Mouse (Mus musculus) CH12.LX (cell line): ENCODE data around the gene Sphk2. TPM values are rescaled to one million over a fixed set of nuclear protein-coding genes. Genes with fewer than 3 reads are reported as not detected.
A peak's percentile ranks its signal among the peaks of the same experiment; 100 is the strongest.

Experiments used
- DNase-seq: peaks from one replicate; pipeline ENCODE4 v3.0.0-alpha.2; 2013; ENCODE audit errors: extremely low read depth
- H3K27ac ChIP-seq: 2 replicates; pipeline ENCODE4 v1.5.1; 2012; ENCODE audit warnings: low read depth, mild to moderate bottlenecking, control low read depth, moderate library complexity; ENCODE audit not compliant: insufficient read depth
- H3K27me3 ChIP-seq: replicated peaks from 2 replicates; pipeline ENCODE3; 2012; ENCODE audit warnings: inconsistent platforms
- H3K36me3 ChIP-seq, 2 experiments: replicated peaks in 1 of 2; 2 replicates each; pipeline versions ENCODE3 to v1.6.1; 2012; ENCODE audit warnings: inconsistent platforms in 1 of 2, low read length in 1 of 2, mild to moderate bottlenecking in 1 of 2, mixed read lengths in 1 of 2, moderate library complexity in 1 of 2; ENCODE audit not compliant: control insufficient read depth in 1 of 2, insufficient read depth in 1 of 2
- H3K4me1 ChIP-seq, 2 experiments: 2 replicates each; pipeline ENCODE4 v1.6.1; 2012; ENCODE audit warnings: inconsistent platforms in 1 of 2, moderate library complexity in 1 of 2; ENCODE audit not compliant: insufficient read depth in 2 of 2, control insufficient read depth in 1 of 2
- H3K4me2 ChIP-seq: 2 replicates; pipeline ENCODE4 v1.6.1; 2012; ENCODE audit warnings: low read depth, mild to moderate bottlenecking, control low read depth; ENCODE audit not compliant: poor library complexity, insufficient read depth, severe bottlenecking
- H3K4me3 ChIP-seq, 3 experiments: fragments of 150-350 bp in 1 of 3; sonication (generic) in 1 of 3; replicated peaks in 1 of 3; 2 replicates each; pipeline versions ENCODE3 to v1.5.1; 2011 to 2012; ENCODE audit warnings: low read depth in 2 of 3, low read length in 2 of 3, mild to moderate bottlenecking in 2 of 3, moderate library complexity in 2 of 3, control low read depth in 1 of 3, improper control_type of control experiment in 1 of 3, inconsistent platforms in 1 of 3, mixed read lengths in 1 of 3; ENCODE audit not compliant: poor library complexity in 1 of 3
- H3K79me2 ChIP-seq: replicated peaks from 2 replicates; pipeline ENCODE4 v1.6.1; 2012; ENCODE audit warnings: mild to moderate bottlenecking, moderate library complexity; ENCODE audit not compliant: control insufficient read depth, poor library complexity, insufficient read depth, severe bottlenecking; ENCODE audit errors: extremely low read depth
- H3K9ac ChIP-seq: 2 replicates; pipeline ENCODE4 v1.6.1; 2012; ENCODE audit warnings: low read depth, mild to moderate bottlenecking, control low read depth, moderate library complexity; ENCODE audit not compliant: insufficient read depth
- H3K9me3 ChIP-seq: replicated peaks from 2 replicates; pipeline ENCODE3; 2012; ENCODE audit warnings: low read length, inconsistent platforms, mixed read lengths
- BHLHE40 ChIP-seq: IDR thresholded peaks from 2 replicates; pipeline ENCODE4 v1.6.1; 2011; ENCODE audit warnings: mild to moderate bottlenecking, low read depth, low read length, improper control_type of control experiment
- CHD1 ChIP-seq: IDR thresholded peaks from 2 replicates; pipeline ENCODE4 v1.6.1; 2012; ENCODE audit warnings: low read depth, low read length, improper control_type of control experiment, inconsistent platforms
- CHD2 ChIP-seq: IDR thresholded peaks from 2 replicates; pipeline ENCODE4 v1.6.1; 2011; ENCODE audit warnings: low read length, improper control_type of control experiment
- CTCF ChIP-seq, 2 experiments: IDR thresholded peaks in 1 of 2; conservative IDR thresholded peaks in 1 of 2; 2 replicates each; pipeline ENCODE4 v1.5.1; 2011 to 2012; ENCODE audit warnings: low read depth in 2 of 2, low read length in 2 of 2, improper control_type of control experiment in 1 of 2, inconsistent platforms in 1 of 2, mild to moderate bottlenecking in 1 of 2, moderate library complexity in 1 of 2
- E2F4 ChIP-seq: IDR thresholded peaks from 2 replicates; pipeline ENCODE4 v1.6.1; 2011; ENCODE audit warnings: low read depth, low read length, improper control_type of control experiment; ENCODE audit not compliant: insufficient replicate concordance
- ELF1 ChIP-seq: IDR thresholded peaks from 2 replicates; pipeline ENCODE4 v1.6.1; 2014; ENCODE audit warnings: low read depth, mild to moderate bottlenecking, inconsistent platforms, low read length, improper control_type of control experiment
- EP300 ChIP-seq: IDR thresholded peaks from 2 replicates; pipeline ENCODE4 v1.6.1; 2011; ENCODE audit warnings: low read length, improper control_type of control experiment
- ETS1 ChIP-seq: conservative IDR thresholded peaks from 2 replicates; pipeline ENCODE4 v1.6.1; 2012; ENCODE audit warnings: low read depth, mild to moderate bottlenecking, inconsistent platforms, low read length, improper control_type of control experiment, moderate library complexity
- GABPA ChIP-seq: IDR thresholded peaks from 2 replicates; pipeline ENCODE4 v1.6.1; 2012; ENCODE audit warnings: low read depth, low read length, improper control_type of control experiment, inconsistent platforms; ENCODE audit not compliant: insufficient replicate concordance
- HCFC1 ChIP-seq: IDR thresholded peaks from 2 replicates; pipeline ENCODE4 v1.6.1; 2012; ENCODE audit warnings: low read depth, mild to moderate bottlenecking, inconsistent platforms, low read length, improper control_type of control experiment
- IRF4 ChIP-seq: IDR thresholded peaks from 2 replicates; pipeline ENCODE4 v1.6.1; 2014; ENCODE audit warnings: low read depth, mild to moderate bottlenecking, inconsistent platforms, low read length, improper control_type of control experiment
- JUND ChIP-seq: conservative IDR thresholded peaks from 2 replicates; pipeline ENCODE4 v1.6.1; 2011; ENCODE audit warnings: low read depth, low read length, improper control_type of control experiment
- MAFK ChIP-seq: IDR thresholded peaks from 2 replicates; pipeline ENCODE4 v1.6.1; 2011; ENCODE audit warnings: low read length, improper control_type of control experiment; ENCODE audit not compliant: insufficient replicate concordance
- MAX ChIP-seq: IDR thresholded peaks from 2 replicates; pipeline ENCODE4 v1.6.1; 2011; ENCODE audit warnings: low read length, improper control_type of control experiment
- MAZ ChIP-seq: IDR thresholded peaks from 2 replicates; pipeline ENCODE4 v1.6.1; 2012; ENCODE audit warnings: low read depth, mild to moderate bottlenecking, inconsistent platforms, low read length, improper control_type of control experiment, moderate library complexity
- MEF2A ChIP-seq: IDR thresholded peaks from 2 replicates; pipeline ENCODE4 v1.6.1; 2014; ENCODE audit warnings: low read depth, mild to moderate bottlenecking, inconsistent platforms, low read length, improper control_type of control experiment, borderline replicate concordance
- MXI1 ChIP-seq: IDR thresholded peaks from 2 replicates; pipeline ENCODE4 v1.6.1; 2011; ENCODE audit warnings: mild to moderate bottlenecking, low read depth, low read length, improper control_type of control experiment
- MYC ChIP-seq: IDR thresholded peaks from 2 replicates; pipeline ENCODE4 v1.6.1; 2011; ENCODE audit warnings: low read depth, mild to moderate bottlenecking, improper control_type of control experiment, low read length
- NELFE ChIP-seq: IDR thresholded peaks from 2 replicates; pipeline ENCODE4 v1.6.1; 2011; ENCODE audit warnings: low read depth, low read length, improper control_type of control experiment
- NRF1 ChIP-seq: IDR thresholded peaks from 2 replicates; pipeline ENCODE4 v1.6.1; 2014; ENCODE audit warnings: low read depth, mild to moderate bottlenecking, inconsistent platforms, low read length, improper control_type of control experiment, moderate library complexity
- PAX5 ChIP-seq: IDR thresholded peaks from 2 replicates; pipeline ENCODE4 v1.6.1; 2012; ENCODE audit warnings: low read length, inconsistent platforms, mixed read lengths
- POLR2A ChIP-seq: IDR thresholded peaks from 2 replicates; pipeline ENCODE4 v1.6.1; 2011; ENCODE audit warnings: low read depth, mild to moderate bottlenecking, improper control_type of control experiment, low read length
- POLR2AphosphoS2 ChIP-seq: IDR thresholded peaks from 2 replicates; pipeline ENCODE4 v1.6.1; 2011; ENCODE audit warnings: low read depth, low read length, improper control_type of control experiment
- RAD21 ChIP-seq: IDR thresholded peaks from 2 replicates; pipeline ENCODE4 v1.6.1; 2011; ENCODE audit warnings: low read depth, mild to moderate bottlenecking, low read length, improper control_type of control experiment, moderate library complexity
- RCOR1 ChIP-seq: conservative IDR thresholded peaks from 2 replicates; pipeline ENCODE4 v1.6.1; 2012; ENCODE audit warnings: low read depth, mild to moderate bottlenecking, inconsistent platforms, low read length, improper control_type of control experiment
- SIN3A ChIP-seq: IDR thresholded peaks from 2 replicates; pipeline ENCODE4 v1.6.1; 2012; ENCODE audit warnings: low read length, improper control_type of control experiment, inconsistent platforms
- SMC3 ChIP-seq: IDR thresholded peaks from 2 replicates; pipeline ENCODE4 v1.6.1; 2011; ENCODE audit warnings: low read depth, low read length, improper control_type of control experiment
- UBTF ChIP-seq: IDR thresholded peaks from 2 replicates; pipeline ENCODE4 v1.6.1; 2012; ENCODE audit warnings: low read depth, mild to moderate bottlenecking, inconsistent platforms, low read length, improper control_type of control experiment, moderate library complexity
- USF1 ChIP-seq: IDR thresholded peaks from 2 replicates; pipeline ENCODE4 v1.6.1; 2014; ENCODE audit warnings: low read depth, mild to moderate bottlenecking, inconsistent platforms, low read length, improper control_type of control experiment
- ZC3H11A ChIP-seq: IDR thresholded peaks from 2 replicates; pipeline ENCODE4 v1.6.1; 2012; ENCODE audit warnings: low read depth, mild to moderate bottlenecking, inconsistent platforms, low read length, improper control_type of control experiment
- ZMIZ1 ChIP-seq: IDR thresholded peaks from 2 replicates; pipeline ENCODE4 v1.6.1; 2012; ENCODE audit warnings: low read depth, mild to moderate bottlenecking, inconsistent platforms, low read length, improper control_type of control experiment
- ZNF384 ChIP-seq: IDR thresholded peaks from 2 replicates; pipeline ENCODE4 v1.6.1; 2012; ENCODE audit warnings: low read depth, low read length, improper control_type of control experiment, inconsistent platforms
- dilution Hi-C: fragments of 300-500 bp; cut with MboI; formaldehyde crosslinking; loops from 2 replicates; pipeline ENCODE4 v1.14.3; 2020; ENCODE audit warnings: low sequenced_read_pairs; ENCODE audit not compliant: extremely low pct_unique_long_range_greater_than_20kb, extremely low pct_ligation_motif_present
- in situ Hi-C: fragments of 300-500 bp; cut with MboI; formaldehyde crosslinking; loops from 3 replicates; pipeline ENCODE4 v1.14.3; 2019; ENCODE audit warnings: low sequenced_read_pairs, low pct_ligation_motif_present, low pct_unique_long_range_greater_than_20kb, mixed read lengths
- polyA plus RNA-seq: library from polyadenylated mRNA; unstranded; fragments of >175 nt; gene quantifications from 2 replicates; pipeline ENCODE4 v1.2.1, GENCODE M21; 2012; ENCODE audit warnings: low read depth; ENCODE audit not compliant: insufficient read length
- total RNA-seq, 2 experiments: library from RNA; depleted of rRNA; stranded (reverse); fragments of 300-350 nt in 1 of 2; fragments of >200 nt in 1 of 2; gene quantifications; 2 replicates each; pipeline ENCODE4 v1.2.3; 2012 to 2014

Gene Sphk2
- total and polyA plus RNA-seq, 3 experiments, result 9.4 to 22.4 (median 16.6) TPM

- TF ChIP-seq GABPA (no peak), POLR2AphosphoS2 (no peak), ZC3H11A (peak; percentile 44), CHD2 (no peak), ZMIZ1 (no peak), BHLHE40 (peak; percentile 35; the same call in 1 of the 2 replicates), RCOR1 (no peak), MAFK (no peak), POLR2A (peak; percentile 36; the same call in 1 of the 2 replicates), CTCF (conservative IDR thresholded peaks at IDR 0.05 in 1 of 2, IDR thresholded peaks at IDR 0.05 in 1 of 2; ENCODE audit: low read depth in 2 of 2, low read length in 2 of 2) (peak; percentile 88 to 100), MEF2A (no peak; the same call in 1 of the 2 replicates)
These were observed 35.4 kb downstream of the Sphk2 start (continued) for GRCm38 (mm10) chr7:45682144-45683126.

GRCm38 (mm10) chr7:45681046-45681736, 36.6 kb downstream of the Sphk2 start:
- H3K9ac ChIP-seq, result no peak overlapping the region
- peak; percentile 72 for DNase-seq
- H3K4me1 ChIP-seq, result peaks cover 34 to 68% of the 10 kb centered on the region in 2 experiments
- no peaks in the 10 kb centered on the region for H3K79me2 ChIP-seq
- H3K27ac ChIP-seq, result peak overlapping the region; percentile 81
- H3K36me3 ChIP-seq, result no peaks in the 10 kb centered on the region
- peak overlapping the region in 1 of 3 experiments; percentile 28 for H3K4me3 ChIP-seq
- dilution Hi-C loops (no loop called here), in situ Hi-C loops (loop anchor here (5.0 to 10.0 kb wide), 3 partner anchors 44 to 216 kb away; partner anchors contain the start of genes Bax and Mamstr)
- H3K4me2 ChIP-seq, result no peak overlapping the region
- H3K27me3 ChIP-seq, result no peaks in the 10 kb centered on the region
- H3K9me3 ChIP-seq, result no peaks in the 10 kb centered on the region
- TF ChIP-seq MAX (peak; percentile 90), E2F4 (no peak), RCOR1 (no peak), CHD2 (no peak), SMC3 (no peak), HCFC1 (0 out of 2 replicates have a peak, but pooled peaks have one; percentile 15), MXI1 (peak; percentile 68; the same call in 1 of the 2 replicates), EP300 (peak; percentile 51; the same call in 1 of the 2 replicates), ZC3H11A (no peak), GABPA (no peak), MEF2A (peak; percentile 65; the same call in 1 of the 2 replicates), IRF4 (peak; percentile 30; the same call in 1 of the 2 replicates), SIN3A (peak; percentile 45; the same call in 1 of the 2 replicates), MYC (peak; percentile 62; the same call in 1 of the 2 replicates), PAX5 (no peak), CTCF (conservative IDR thresholded peaks at IDR 0.05 in 1 of 2, IDR thresholded peaks at IDR 0.05 in 1 of 2; ENCODE audit: low read depth in 2 of 2, low read length in 2 of 2) (no peak), ZNF384 (no peak), USF1 (no peak), NELFE (no peak), JUND (no peak), CHD1 (0 out of 2 replicates have a peak, but pooled peaks have one; percentile 26), BHLHE40 (peak; percentile 43; the same call in 1 of the 2 replicates), ELF1 (peak; percentile 58), RAD21 (no peak), ETS1 (0 out of 2 replicates have a peak, but pooled peaks have one; percentile 29), MAZ (no peak; the same call in 1 of the 2 replicates), NRF1 (no peak), UBTF (no peak)
